Mouse (Mus musculus) heart, adult 8-10 months (tissue): ENCODE results near the gene Tns4. TPM values are rescaled to one million over a fixed set of nuclear protein-coding genes. Genes with fewer than 3 reads are reported as not detected.

Source experiments
- total RNA-seq, 4 experiments: library from RNA; stranded (reverse); gene quantifications; 2 replicates each; pipeline ENCODE4 v1.2.4; 2022

The Tns4 gene
- total RNA-seq, 4 experiments from 2014 or later: 0.06 to 0.43 (median 0.16) TPM

Other genes with a start within 250 kb of the Tns4 start
- gene Wipf2, start 225.7 kb downstream of the Tns4 start, total RNA-seq: 10 to 100 TPM in 3 of 4 experiments, 1 to 10 TPM in 1; 9.4 to 12.6 (median 11.5) TPM
- under 1 TPM; 0.16 to 0.49 (median 0.25) TPM for gene Cdc6, start 181.5 kb downstream of the Tns4 start, total RNA-seq
- 10 to 100 TPM; 10.8 to 13.5 (median 11.9) TPM for gene Rara, start 161.5 kb downstream of the Tns4 start, total RNA-seq
- under 1 TPM in 1 of 4 experiments, not detected in 3; 0.44 TPM for gene Gjd3, start 106.3 kb downstream of the Tns4 start, total RNA-seq
- gene Top2a, start 65.1 kb downstream of the Tns4 start, total RNA-seq: 1 to 10 TPM in 2 of 4 experiments, under 1 TPM in 2; 0.41 to 3.2 (median 0.94) TPM
- 10 to 100 TPM; 79.9 to 86.6 (median 84.1) TPM for gene Igfbp4, start 48.1 kb downstream of the Tns4 start, total RNA-seq
- gene Ccr7, start 65.8 kb upstream of the Tns4 start, total RNA-seq: under 1 TPM in 3 of 4 experiments, not detected in 1; 0.14 to 0.57 (median 0.25) TPM
- 10 to 100 TPM; 34.8 to 44.8 (median 41.2) TPM for gene Smarce1, start 141.7 kb upstream of the Tns4 start, total RNA-seq
- 10 to 100 TPM; 26.5 to 44.5 (median 31.0) TPM for gene Krt222, start 154.8 kb upstream of the Tns4 start, total RNA-seq
- not detected for gene Krt24, start 196.0 kb upstream of the Tns4 start, total RNA-seq
- not detected for gene Krt25, start 233.6 kb upstream of the Tns4 start, total RNA-seq
- gene Krt26, start 248.7 kb upstream of the Tns4 start, total RNA-seq: not detected